Mouse (Mus musculus) embryonic facial prominence, embryonic 11.5 days (tissue): Measurements from ENCODE around the gene Atf6b. TPM values are rescaled to one million over a fixed set of nuclear protein-coding genes. Genes with fewer than 3 reads are reported as not detected.

Experiments
- ATAC-seq: fragments of 200-750 bp; cut with Nextera tagmentation; replicated peaks from 2 replicates; pipeline ENCODE4 v1.8.0; 2017; ENCODE audit warnings: low read depth; ENCODE audit not compliant: insufficient number of reproducible peaks, low FRiP score, low TSS enrichment
- DNase-seq: peaks from one replicate; pipeline ENCODE4 v3.0.0-alpha.2; 2015; ENCODE audit warnings: low spot score
- H3K27ac ChIP-seq: fragments of 300-500 bp; sonication (generic); replicated peaks from 2 replicates; pipeline ENCODE4 v1.5.1; 2014; ENCODE audit warnings: mild to moderate bottlenecking, low read depth, low read length, control low read depth
- H3K27me3 ChIP-seq: fragments of 300-500 bp; sonication (generic); 2 replicates; pipeline ENCODE4 v1.6.1; 2014; ENCODE audit warnings: mild to moderate bottlenecking, low read length, moderate library complexity, mixed read lengths; ENCODE audit not compliant: control insufficient read depth, insufficient read depth
- H3K36me3 ChIP-seq: fragments of 300-500 bp; sonication (generic); replicated peaks from 2 replicates; pipeline ENCODE4 v1.6.1; 2014; ENCODE audit warnings: low read depth, mild to moderate bottlenecking, low read length, moderate library complexity, mixed read lengths; ENCODE audit not compliant: control insufficient read depth, insufficient read depth
- H3K4me1 ChIP-seq: fragments of 300-500 bp; sonication (generic); 2 replicates; pipeline ENCODE4 v1.6.1; 2014; ENCODE audit warnings: low read length, mixed read lengths; ENCODE audit not compliant: control insufficient read depth, insufficient read depth
- H3K4me2 ChIP-seq: fragments of 300-500 bp; sonication (generic); 2 replicates; pipeline ENCODE4 v1.6.1; 2014; ENCODE audit warnings: low read depth, mild to moderate bottlenecking, control low read depth, low read length, moderate library complexity
- H3K4me3 ChIP-seq: fragments of 300-500 bp; sonication (generic); 2 replicates; pipeline ENCODE4 v1.5.1; 2014; ENCODE audit warnings: low read depth, low read length, control low read depth
- H3K9ac ChIP-seq: fragments of 300-500 bp; sonication (generic); replicated peaks from 2 replicates; pipeline ENCODE4 v1.6.1; 2014; ENCODE audit warnings: mild to moderate bottlenecking, control low read depth, low read length
- H3K9me3 ChIP-seq: fragments of 300-500 bp; sonication (generic); replicated peaks from 2 replicates; pipeline ENCODE4 v1.6.1; 2016; ENCODE audit warnings: mild to moderate bottlenecking, low read length, inconsistent platforms, mixed read lengths; ENCODE audit not compliant: control insufficient read depth
- WGBS: fragments of 180-500 bp; shearing (Covaris S2); extraction: QIAGEN DNeasy Blood & Tissue Kit; methylation state at CpG from one replicate; pipeline ENCODE4 v1.1.7; 2014; 5-methylcytosine and 5-hydroxymethylcytosine counted together
- polyA plus RNA-seq: library from polyadenylated mRNA; unstranded; fragments of >200 nt; fragmentation: Nextera tagmentation; extraction: Ambion mirVana; gene quantifications from 2 replicates; pipeline ENCODE4 v1.2.1, GENCODE M21; 2014

The Atf6b gene
- polyA plus RNA-seq, 1 experiment from 2014 or later: 55.8 TPM

GRCm38 (mm10) chr17:34639461-34640255 lies 7.3 kb upstream of the Atf6b start:
- Histone ChIP-seq H3K9ac (no peak overlapping the region), H3K36me3 (no peaks in the 10 kb centered on the region), H3K4me2 (no peak overlapping the region), H3K27ac (no peak overlapping the region), H3K9me3 (no peaks in the 10 kb centered on the region), H3K27me3 (no peaks in the 10 kb centered on the region), H3K4me3 (no peak overlapping the region), H3K4me1 (no peaks in the 10 kb centered on the region)
- 87% methylated on average over 7 of the region's 7 CpGs for WGBS
- DNase-seq: no peak
- no peak for ATAC-seq

GRCm38 (mm10) chr17:34640778-34641601 lies 6.0 kb upstream of the Atf6b start:
- H3K27me3 ChIP-seq: no peaks in the 10 kb centered on the region
- H3K9me3 ChIP-seq: no peaks in the 10 kb centered on the region
- H3K4me3 ChIP-seq: no peak overlapping the region
- 0 out of 2 replicates have a peak overlapping the region, but pooled peaks have one; percentile 3 for H3K4me2 ChIP-seq
- 12% methylated on average over 11 of the region's 11 CpGs for WGBS
- peak; percentile 48 for ATAC-seq
- no peaks in the 10 kb centered on the region for H3K36me3 ChIP-seq
- DNase-seq: peak; percentile 60
- peak overlapping the region; percentile 74 for H3K27ac ChIP-seq
- H3K4me1 ChIP-seq: no peaks in the 10 kb centered on the region
- peak overlapping the region; percentile 50 for H3K9ac ChIP-seq

GRCm38 (mm10) chr17:34641945-34642344 lies 5.0 kb upstream of the Atf6b start:
- no peak overlapping the region for H3K4me2 ChIP-seq
- no peaks in the 10 kb centered on the region for H3K4me1 ChIP-seq
- H3K27ac ChIP-seq: no peak overlapping the region
- 79% methylated on average over 3 of the region's 3 CpGs for WGBS
- no peak for DNase-seq
- no peak overlapping the region for H3K9ac ChIP-seq
- H3K4me3 ChIP-seq: no peak overlapping the region
- no peaks in the 10 kb centered on the region for H3K36me3 ChIP-seq
- no peaks in the 10 kb centered on the region for H3K9me3 ChIP-seq
- ATAC-seq: no peak
- no peaks in the 10 kb centered on the region for H3K27me3 ChIP-seq

GRCm38 (mm10) chr17:34643379-34643778 lies 3.6 kb upstream of the Atf6b start:
- DNase-seq (no peak), ATAC-seq (no peak)
- Histone ChIP-seq H3K9ac (no peak overlapping the region), H3K27me3 (no peaks in the 10 kb centered on the region), H3K4me1 (peaks cover 5% of the 10 kb centered on the region; the same call in 1 of the 2 replicates), H3K27ac (no peak overlapping the region), H3K9me3 (no peaks in the 10 kb centered on the region), H3K36me3 (no peaks in the 10 kb centered on the region), H3K4me2 (no peak overlapping the region), H3K4me3 (no peak overlapping the region)
- WGBS: 87% methylated on average over 4 of the region's 4 CpGs

- no peak overlapping the region for H3K27ac ChIP-seq
- H3K4me2 ChIP-seq: no peak overlapping the region
- DNase-seq (no peak), ATAC-seq (no peak)
- H3K9ac ChIP-seq: no peak overlapping the region
- H3K36me3 ChIP-seq: no peaks in the 10 kb centered on the region
- peaks cover 5% of the 10 kb centered on the region; the same call in 1 of the 2 replicates for H3K4me1 ChIP-seq
- H3K9me3 ChIP-seq: no peaks in the 10 kb centered on the region
- H3K4me3 ChIP-seq: no peak overlapping the region
- WGBS: 86% methylated on average over 10 of the region's 10 CpGs
- H3K27me3 ChIP-seq: no peaks in the 10 kb centered on the region
Measured at GRCm38 (mm10) chr17:34643944-34644343, 3.0 kb upstream of the Atf6b start.

GRCm38 (mm10) chr17:34644608-34645007 lies 2.3 kb upstream of the Atf6b start, which contains the start of gene Fkbpl:
Fkbpl (plus strand) TSS chr17:34644764.
- Histone ChIP-seq H3K4me3 (peak within 1 kb of the TSS; percentile 48), H3K4me1 (peaks cover 5% of the 10 kb centered on the region; the same call in 1 of the 2 replicates), H3K9ac (peak within 1 kb of the TSS; percentile 61), H3K4me2 (peak within 1 kb of the TSS; percentile 34), H3K27me3 (no peaks in the 10 kb centered on the region), H3K9me3 (no peaks in the 10 kb centered on the region), H3K27ac (no peak within 1 kb of the TSS), H3K36me3 (no peaks in the 10 kb centered on the region)
- ATAC-seq (peak; percentile 24), DNase-seq (peak; percentile 99)
- WGBS: under 1% methylated on average over 16 of the region's 16 CpGs

GRCm38 (mm10) chr17:34645256-34645829 lies 1.6 kb upstream of the Atf6b start:
- no peaks in the 10 kb centered on the region for H3K9me3 ChIP-seq
- H3K4me2 ChIP-seq: peak overlapping the region; percentile 34
- H3K4me3 ChIP-seq: peak overlapping the region; percentile 48
- no peaks in the 10 kb centered on the region for H3K27me3 ChIP-seq
- H3K9ac ChIP-seq: peak overlapping the region; percentile 61
- DNase-seq (no peak), ATAC-seq (no peak)
- H3K27ac ChIP-seq: no peak overlapping the region
- 40% methylated on average over 10 of the region's 10 CpGs for WGBS
- no peaks in the 10 kb centered on the region for H3K36me3 ChIP-seq
- H3K4me1 ChIP-seq: peaks cover 5% of the 10 kb centered on the region; the same call in 1 of the 2 replicates
